Mouse (Mus musculus): ENCODE measurements at regions not wholly inside any gene's neighbourhood (a gene's known extent, or its start where the extent isn't known, plus 50 kb on each side); places are given as distances from the start of the nearest gene placed in this dataset.
A peak's percentile ranks its signal among the peaks of the same experiment; 100 is the strongest.

GRCm38 (mm10) chr4:140403128-140403527 lies 156.5 kb upstream of the Igsf21 start:
- DNase-seq (ENCODE audit: low spot score in 2 of 2): no peak

GRCm38 (mm10) chr4:140402319-140402718 lies 155.7 kb upstream of the Igsf21 start:
- no peak for DNase-seq (ENCODE audit: low spot score in 2 of 2)

- DNase-seq (ENCODE audit: low spot score in 2 of 2): no peak
Measured at GRCm38 (mm10) chr4:140401632-140402031, 155.0 kb upstream of the Igsf21 start.

GRCm38 (mm10) chr4:140396548-140396947 lies 150.0 kb upstream of the Igsf21 start:
- DNase-seq (ENCODE audit: low spot score in 2 of 2): no peak

- DNase-seq (ENCODE audit: low spot score in 2 of 2): no peak
Measured at GRCm38 (mm10) chr4:140392290-140392689, 145.7 kb upstream of the Igsf21 start.

- no peak for DNase-seq (ENCODE audit: low spot score in 2 of 2)
Measured at GRCm38 (mm10) chr4:140390684-140391234, 144.2 kb upstream of the Igsf21 start.

- DNase-seq (ENCODE audit: low spot score in 2 of 2): no peak
Measured at GRCm38 (mm10) chr4:140385686-140386085, 139.1 kb upstream of the Igsf21 start.

- no peak for DNase-seq (ENCODE audit: low spot score in 2 of 2)
Measured at GRCm38 (mm10) chr4:140385226-140385625, 138.6 kb upstream of the Igsf21 start.

- no peak for DNase-seq (ENCODE audit: low spot score in 2 of 2)
Measured at GRCm38 (mm10) chr4:140383596-140383995, 137.0 kb upstream of the Igsf21 start.

GRCm38 (mm10) chr4:140380733-140381132 lies 134.1 kb upstream of the Igsf21 start:
- DNase-seq (ENCODE audit: low spot score in 2 of 2): no peak

- no peak for DNase-seq (ENCODE audit: low spot score in 2 of 2)
Measured at GRCm38 (mm10) chr4:140377941-140378340, 131.4 kb upstream of the Igsf21 start.

GRCm38 (mm10) chr4:140372586-140373325 lies 126.2 kb upstream of the Igsf21 start:
- no peak for DNase-seq (ENCODE audit: low spot score in 2 of 2)

GRCm38 (mm10) chr4:140371426-140372213 lies 125.0 kb upstream of the Igsf21 start:
- DNase-seq (ENCODE audit: low spot score in 2 of 2): peak; percentile 27 to 59

GRCm38 (mm10) chr4:140366975-140367680 lies 120.5 kb upstream of the Igsf21 start:
- DNase-seq (ENCODE audit: low spot score in 2 of 2): no peak

- DNase-seq (ENCODE audit: low spot score in 2 of 2): no peak
Measured at GRCm38 (mm10) chr4:140358846-140359245, 112.3 kb upstream of the Igsf21 start.

- DNase-seq (ENCODE audit: low spot score in 2 of 2): peak; percentile 50 to 63
Measured at GRCm38 (mm10) chr4:140358103-140358502, 111.5 kb upstream of the Igsf21 start.

- DNase-seq (ENCODE audit: low spot score in 2 of 2): peak; percentile 31 to 54
Measured at GRCm38 (mm10) chr4:140355144-140355550, 108.6 kb upstream of the Igsf21 start.

- DNase-seq (ENCODE audit: low spot score in 2 of 2): no peak
Measured at GRCm38 (mm10) chr4:140348802-140349201, 102.2 kb upstream of the Igsf21 start.

- no peak for DNase-seq (ENCODE audit: low spot score in 2 of 2)
Measured at GRCm38 (mm10) chr4:140330138-140330537, 83.6 kb upstream of the Igsf21 start.

- no peak for DNase-seq (ENCODE audit: low spot score in 2 of 2)
Measured at GRCm38 (mm10) chr4:140326706-140327440, 80.3 kb upstream of the Igsf21 start.

- DNase-seq (ENCODE audit: low spot score in 2 of 2): no peak
Measured at GRCm38 (mm10) chr4:140325677-140326052, 79.1 kb upstream of the Igsf21 start.

Measured in layer of hippocampus, postnatal 14 days (tissue).